8 mouse cellular contexts compared by ENCODE assay signal in genomic region chr10:96622761-96623632, GRCm38 (mm10). TPM values are rescaled to one million over a fixed set of nuclear protein-coding genes. Genes with fewer than 3 reads are reported as not detected.
DNase-seq lines count a peak whose midpoint lies in the region; ATAC-seq and TF ChIP-seq lines count a peak whose summit lies in the region.

No protein-coding gene starts in this region.

- no peak overlapping the region for H3K27ac ChIP-seq in heart, embryonic 12.5 days (ENCODE audit: poor library complexity, severe bottlenecking)
- H3K27ac ChIP-seq in spleen, adult 2 months (ENCODE audit: insufficient read depth, low read length) = peak overlapping the region; percentile 71
- H3K27ac ChIP-seq in intestine, embryonic 15.5 days = no peak overlapping the region
- no peak overlapping the region for H3K27ac ChIP-seq in stomach, embryonic 14.5 days (ENCODE audit: low read length)

- H3K9ac ChIP-seq in heart, embryonic 12.5 days = no peak overlapping the region
- no peak overlapping the region for H3K9ac ChIP-seq in intestine, embryonic 15.5 days
- no peak overlapping the region for H3K9ac ChIP-seq in stomach, embryonic 14.5 days (replicated peaks; ENCODE audit: low read depth, low read length)

- ATAC-seq in heart, embryonic 12.5 days (ENCODE audit: insufficient number of reproducible peaks, low FRiP score) = no peak
- ATAC-seq in intestine, embryonic 15.5 days = no peak
- no peak for ATAC-seq in stomach, embryonic 14.5 days (ENCODE audit: insufficient number of reproducible peaks, insufficient read depth, low FRiP score, low read depth)

- no peaks in the 10 kb centered on the region for H3K27me3 ChIP-seq in heart, embryonic 12.5 days (replicated peaks)
- H3K27me3 ChIP-seq in spleen, adult 2 months (ENCODE audit: control insufficient read depth, insufficient read depth, low read length) = no peaks in the 10 kb centered on the region
- H3K27me3 ChIP-seq in intestine, embryonic 15.5 days (replicated peaks) = no peaks in the 10 kb centered on the region
- H3K27me3 ChIP-seq in stomach, embryonic 14.5 days (ENCODE audit: control insufficient read depth, insufficient read depth, low read length) = no peaks in the 10 kb centered on the region

- peaks cover 45% of the 10 kb centered on the region for H3K36me3 ChIP-seq in heart, embryonic 12.5 days
- H3K36me3 ChIP-seq in spleen, adult 2 months (ENCODE audit: control insufficient read depth, insufficient read depth, low read length) = peaks cover 36% of the 10 kb centered on the region
- H3K36me3 ChIP-seq in intestine, embryonic 15.5 days = no peaks in the 10 kb centered on the region; the same call in 1 of the 2 replicates
- H3K36me3 ChIP-seq in stomach, embryonic 14.5 days (ENCODE audit: control insufficient read depth, insufficient read depth, low read length) = peaks cover 36% of the 10 kb centered on the region

- no peak for DNase-seq in heart, postnatal 10 days
- no peak for DNase-seq in spleen, adult 2 months (ENCODE audit: low read depth in 1 of 2, low spot score in 2 of 2)
- no peak for DNase-seq in spleen, postnatal 14 days (ENCODE audit: low spot score in 2 of 2)
- DNase-seq in cerebellum, postnatal 14 days = no peak
- no peak for DNase-seq in ovary, postnatal 10 days (ENCODE audit: low spot score)

- intact Hi-C loops in heart, postnatal 10 days (cut with DNase I) = loop anchor here (5.0 kb wide), 2 partner anchors 129 to 539 kb away; no protein-coding TSS in a partner anchor

- peaks cover 39% of the 10 kb centered on the region for H3K4me1 ChIP-seq in heart, embryonic 12.5 days (replicated peaks)
- H3K4me1 ChIP-seq in spleen, adult 2 months (ENCODE audit: control insufficient read depth, insufficient read depth, insufficient read length) = peaks cover 14% of the 10 kb centered on the region; the same call in 1 of the 2 replicates
- H3K4me1 ChIP-seq in intestine, embryonic 15.5 days (replicated peaks) = peaks cover 23% of the 10 kb centered on the region; the same call in 1 of the 2 replicates
- H3K4me1 ChIP-seq in stomach, embryonic 14.5 days (ENCODE audit: control insufficient read depth, insufficient read depth, low read length) = peaks cover 12% of the 10 kb centered on the region; the same call in 1 of the 2 replicates

- 88% methylated on average over 6 of the region's 6 CpGs for WGBS in heart, embryonic 12.5 days
- 49% methylated on average over 6 of the region's 6 CpGs for WGBS in spleen, adult 2 months
- 75% methylated on average over 6 of the region's 6 CpGs for WGBS in intestine, embryonic 15.5 days
- 78% methylated on average over 6 of the region's 6 CpGs for WGBS in stomach, embryonic 14.5 days

- TF ChIP-seq POLR2A in spleen, adult 2 months (IDR thresholded peaks at IDR 0.05; ENCODE audit: low read depth, low read length) = no peak

- H3K4me2 ChIP-seq in heart, embryonic 12.5 days = peak overlapping the region; percentile 19; the same call in 1 of the 2 replicates
- H3K4me2 ChIP-seq in intestine, embryonic 15.5 days (replicated peaks) = peak overlapping the region; percentile 56
- H3K4me2 ChIP-seq in stomach, embryonic 14.5 days (replicated peaks; ENCODE audit: low read depth, low read length) = peak overlapping the region; percentile 91

- no peak overlapping the region for H3K4me3 ChIP-seq in heart, embryonic 12.5 days
- peak overlapping the region; percentile 66; the same call in 1 of the 2 replicates for H3K4me3 ChIP-seq in spleen, adult 2 months (ENCODE audit: extremely low read depth, insufficient read depth, insufficient read length)
- H3K4me3 ChIP-seq in intestine, embryonic 15.5 days (replicated peaks) = no peak overlapping the region
- peak overlapping the region; percentile 100; the same call in 1 of the 2 replicates for H3K4me3 ChIP-seq in stomach, embryonic 14.5 days (ENCODE audit: low read depth, low read length)

- H3K9me3 ChIP-seq in heart, embryonic 12.5 days (replicated peaks) = no peaks in the 10 kb centered on the region
- H3K9me3 ChIP-seq in intestine, embryonic 15.5 days = no peaks in the 10 kb centered on the region
- no peaks in the 10 kb centered on the region for H3K9me3 ChIP-seq in stomach, embryonic 14.5 days (ENCODE audit: control insufficient read depth, low read depth, low read length)

- TF ChIP-seq CTCF in spleen, adult 2 months (IDR thresholded peaks at IDR 0.05; ENCODE audit: extremely low read depth, insufficient read depth, insufficient read length, insufficient replicate concordance) = no peak

RNA-seq across cellular contexts. Expression of gene Btg1, which starts 6.2 kb away (rescaled TPM):
- 46.9 and 51.6 TPM in 2 replicates for polyA plus RNA-seq in heart, embryonic 12.5 days (2016; fragmentation: Nextera tagmentation; extraction: Ambion mirVana)
- 10 to 100 TPM; 55.0 to 81.0 TPM for total RNA-seq in heart, postnatal 10 days (2021)
- polyA plus RNA-seq in spleen, adult 2 months (2012; rRNA removed) = 139 and 152 TPM in 2 replicates
- polyA plus RNA-seq in intestine, embryonic 15.5 days (2015; fragmentation: Nextera tagmentation; extraction: Ambion mirVana) = 43.9 and 47.9 TPM in 2 replicates
- polyA plus RNA-seq in stomach, embryonic 14.5 days (2014; fragmentation: Nextera tagmentation; extraction: Ambion mirVana) = 101 and 103 TPM in 2 replicates

Comparison
In these comparisons a context has a peak if more than half of its experiments do, and no peak if none do; other contexts are left out.
1. H3K4me2 ChIP-seq: peak in every context shown above with its lines; median percentile 91 in stomach, embryonic 14.5 days; 56 in intestine, embryonic 15.5 days; 19 in heart, embryonic 12.5 days.
2. H3K4me3 ChIP-seq: peak in spleen, adult 2 months (single experiment) and stomach, embryonic 14.5 days (single experiment); none in heart, embryonic 12.5 days (single experiment) and intestine, embryonic 15.5 days (single experiment).